Mouse (Mus musculus): Measurements from ENCODE around the gene Gm5741.

GRCm38 (mm10) chr8:85086238-85086637 lies 18.5 kb upstream of the Gm5741 start:
- no peak for TF ChIP-seq POLR2A (IDR thresholded peaks at IDR 0.05; ENCODE audit: insufficient read depth, low read depth, low read length)
- TF ChIP-seq CTCF (IDR thresholded peaks at IDR 0.05): peak; percentile 61
